Mouse (Mus musculus) cerebellum, adult 18-20 months (tissue): ENCODE data around the gene Igtp.
A peak's percentile ranks its signal among the peaks of the same experiment; 100 is the strongest.
"Not testable (repeated sequence)": the region's sequence is repeated elsewhere in the genome, so short reads cannot be mapped to it uniquely, and the experiment has no call there.

Source experiments
- DNase-seq, 2 experiments: peaks; one replicate each; pipeline ENCODE4 v3.0.0; 2021

The Igtp gene

DNA sequence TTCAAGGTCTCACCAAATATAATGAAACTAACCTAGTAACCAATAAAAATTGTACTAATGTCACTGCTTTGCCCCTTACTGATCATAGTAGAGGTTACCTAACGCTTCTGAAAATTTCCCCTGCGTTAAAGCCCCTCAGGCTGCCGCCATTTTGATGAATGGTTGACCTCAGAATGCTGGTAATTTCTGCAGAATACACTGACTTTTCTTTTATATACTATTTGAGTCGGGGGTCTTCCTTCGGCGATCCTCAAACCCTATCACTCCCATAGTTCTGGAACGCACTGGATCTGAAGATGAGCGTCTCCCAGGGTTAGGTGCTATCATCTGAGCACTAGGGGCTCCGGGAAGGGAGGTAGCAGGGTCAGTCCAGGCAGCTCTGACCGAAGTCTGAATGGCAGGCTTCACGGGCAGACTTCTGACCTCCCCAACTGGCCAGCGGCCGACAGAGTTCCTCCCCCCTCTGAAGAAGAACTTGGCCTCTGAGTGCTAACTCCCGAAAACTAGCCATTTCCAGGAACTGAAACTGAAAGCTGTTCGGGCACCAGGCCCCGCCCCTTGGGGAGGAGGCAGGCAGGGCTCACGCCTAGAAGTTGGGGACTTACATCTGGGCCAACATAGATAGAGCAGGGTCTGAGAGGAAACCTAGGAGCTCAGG lies 15.2 kb downstream of the Igtp start:
- peak in 1 of 2 experiments; percentile 15 for DNase-seq

DNA sequence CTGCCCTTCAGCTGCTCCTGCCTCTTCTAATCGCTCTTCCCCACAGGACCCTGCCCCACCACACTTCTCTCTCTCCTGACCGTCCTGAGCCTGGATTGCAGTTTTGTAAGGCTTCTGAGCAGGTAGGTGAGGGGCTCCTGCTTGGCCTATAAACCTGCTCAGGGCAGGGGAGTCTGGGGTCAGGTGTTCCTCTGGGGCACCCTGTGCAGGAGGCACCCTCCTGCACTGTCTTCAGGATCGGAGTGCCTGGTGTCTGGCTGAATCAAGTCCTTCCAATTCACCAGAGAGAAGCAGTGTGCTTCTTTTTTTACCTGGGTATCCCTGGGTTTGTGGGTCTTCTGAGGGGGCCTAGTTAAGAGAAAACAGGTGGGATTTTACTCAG lies 15.7 kb downstream of the Igtp start:
- not testable (repeated sequence) for DNase-seq

DNA sequence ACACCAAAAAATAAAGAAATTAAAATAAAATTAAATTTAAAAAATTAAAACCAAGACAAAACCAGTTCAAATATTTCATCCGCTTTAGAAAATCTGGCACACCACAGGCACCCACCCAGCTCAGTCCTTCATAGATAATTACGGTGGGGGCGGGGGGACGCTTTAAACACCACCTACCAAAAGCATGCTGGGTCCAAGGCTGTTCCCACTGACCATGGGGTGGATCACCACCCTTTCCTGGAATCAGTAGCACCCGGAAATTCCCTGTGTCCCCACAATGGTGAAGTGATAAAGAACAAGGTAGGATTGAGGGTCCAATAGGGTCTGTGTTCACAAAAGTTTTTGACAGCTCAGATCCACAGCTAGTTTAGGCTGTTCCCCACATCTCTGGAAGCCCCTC lies 16.5 kb downstream of the Igtp start:
- DNase-seq = no peak

- no peak for DNase-seq
Observed at GRCm38 (mm10) chr11:58216823-58217222, 17.5 kb downstream of the Igtp start.

DNA sequence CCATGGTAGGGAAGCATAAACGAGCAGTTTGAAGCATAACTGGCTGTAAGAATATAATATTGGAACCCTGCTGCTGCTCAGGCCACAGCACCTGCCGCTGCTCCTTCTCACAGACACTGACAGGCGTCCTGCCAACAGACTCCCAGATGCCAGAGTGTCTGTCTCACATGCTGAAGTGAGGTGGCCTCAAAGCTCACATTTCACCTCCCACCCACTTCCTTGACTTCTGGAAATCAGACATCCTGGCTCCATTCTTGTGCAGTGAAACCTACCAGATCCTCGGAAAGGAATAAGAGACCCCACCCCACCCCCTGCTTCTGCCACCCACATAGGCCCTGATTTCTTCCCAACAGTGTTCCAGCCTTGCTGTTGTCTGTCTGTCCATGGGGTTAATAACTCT lies 24.4 kb downstream of the Igtp start:
- peak in 1 of 2 experiments; percentile 10 for DNase-seq

DNA sequence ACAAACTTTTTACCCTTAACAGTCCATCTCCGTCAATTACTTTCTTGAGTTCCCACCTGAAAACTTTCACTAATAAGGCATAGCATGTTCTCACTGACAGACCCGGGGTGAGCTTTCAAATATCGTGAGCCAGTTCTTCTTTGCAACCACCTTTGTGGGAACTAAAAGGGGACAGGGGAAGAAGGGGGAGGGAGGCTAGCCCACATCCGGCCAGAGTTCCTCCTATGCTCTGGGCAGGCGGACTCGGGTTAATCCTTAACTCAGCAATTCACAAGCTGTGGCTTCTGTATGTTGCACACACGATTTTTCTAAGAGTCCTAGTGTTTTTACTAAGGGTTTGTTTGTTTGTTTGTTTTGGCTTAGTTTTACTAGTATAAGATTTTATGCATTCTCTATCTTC lies 25.0 kb downstream of the Igtp start:
- no peak for DNase-seq

DNA sequence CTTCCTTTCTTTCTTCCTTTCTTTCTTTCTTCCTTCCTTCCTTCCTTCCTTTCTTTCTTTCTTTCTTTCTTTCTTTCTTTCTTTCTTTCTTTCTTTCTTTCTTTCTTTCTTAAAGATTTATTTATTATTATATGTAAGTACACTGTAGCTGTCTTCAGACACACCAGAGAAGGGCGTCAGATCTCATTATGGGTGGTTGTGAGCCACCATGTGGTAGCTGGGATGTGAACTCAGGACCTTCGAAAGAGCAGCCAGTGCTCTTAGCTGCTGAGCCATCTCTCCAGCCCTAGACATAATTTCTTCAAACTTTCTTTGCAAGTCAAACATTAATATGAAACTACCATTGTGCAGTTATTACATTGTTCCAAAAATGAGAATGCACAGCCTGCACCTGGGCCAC lies 25.5 kb downstream of the Igtp start:
- DNase-seq = not testable (repeated sequence)

- DNase-seq = peak; percentile 57 to 73
Observed at GRCm38 (mm10) chr11:58225655-58226054, 26.3 kb downstream of the Igtp start.

- no peak for DNase-seq
Observed at GRCm38 (mm10) chr11:58226425-58226824, 27.1 kb downstream of the Igtp start.

GRCm38 (mm10) chr11:58228021-58228420 lies 28.7 kb downstream of the Igtp start:
- not testable (repeated sequence) for DNase-seq

GRCm38 (mm10) chr11:58230396-58230910 lies 31.1 kb downstream of the Igtp start:
- no peak for DNase-seq

- DNase-seq = no peak
Observed at GRCm38 (mm10) chr11:58231156-58231555, 31.8 kb downstream of the Igtp start.

- DNase-seq = not testable (repeated sequence)
Observed at GRCm38 (mm10) chr11:58234551-58234950, 35.2 kb downstream of the Igtp start.

DNA sequence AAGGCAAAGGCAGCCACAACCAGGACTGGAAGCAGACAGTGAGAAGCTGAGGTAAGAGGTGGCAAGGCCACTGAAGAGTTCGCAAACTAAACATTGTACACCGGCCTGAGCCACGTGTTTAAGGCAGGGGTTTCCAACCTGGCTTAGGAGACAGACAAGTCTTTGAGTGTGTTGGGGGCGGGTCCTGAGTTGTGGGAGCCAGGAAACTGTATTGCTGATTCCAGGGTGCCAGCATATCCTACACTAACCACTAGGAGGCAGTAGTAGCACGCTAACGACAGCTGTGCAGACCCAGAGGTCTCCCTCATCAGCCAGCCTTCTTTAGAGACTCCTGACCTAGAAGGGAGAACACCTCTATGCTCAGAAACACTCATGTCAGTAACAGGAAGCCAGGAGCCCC lies 35.8 kb downstream of the Igtp start:
- no peak for DNase-seq

DNA sequence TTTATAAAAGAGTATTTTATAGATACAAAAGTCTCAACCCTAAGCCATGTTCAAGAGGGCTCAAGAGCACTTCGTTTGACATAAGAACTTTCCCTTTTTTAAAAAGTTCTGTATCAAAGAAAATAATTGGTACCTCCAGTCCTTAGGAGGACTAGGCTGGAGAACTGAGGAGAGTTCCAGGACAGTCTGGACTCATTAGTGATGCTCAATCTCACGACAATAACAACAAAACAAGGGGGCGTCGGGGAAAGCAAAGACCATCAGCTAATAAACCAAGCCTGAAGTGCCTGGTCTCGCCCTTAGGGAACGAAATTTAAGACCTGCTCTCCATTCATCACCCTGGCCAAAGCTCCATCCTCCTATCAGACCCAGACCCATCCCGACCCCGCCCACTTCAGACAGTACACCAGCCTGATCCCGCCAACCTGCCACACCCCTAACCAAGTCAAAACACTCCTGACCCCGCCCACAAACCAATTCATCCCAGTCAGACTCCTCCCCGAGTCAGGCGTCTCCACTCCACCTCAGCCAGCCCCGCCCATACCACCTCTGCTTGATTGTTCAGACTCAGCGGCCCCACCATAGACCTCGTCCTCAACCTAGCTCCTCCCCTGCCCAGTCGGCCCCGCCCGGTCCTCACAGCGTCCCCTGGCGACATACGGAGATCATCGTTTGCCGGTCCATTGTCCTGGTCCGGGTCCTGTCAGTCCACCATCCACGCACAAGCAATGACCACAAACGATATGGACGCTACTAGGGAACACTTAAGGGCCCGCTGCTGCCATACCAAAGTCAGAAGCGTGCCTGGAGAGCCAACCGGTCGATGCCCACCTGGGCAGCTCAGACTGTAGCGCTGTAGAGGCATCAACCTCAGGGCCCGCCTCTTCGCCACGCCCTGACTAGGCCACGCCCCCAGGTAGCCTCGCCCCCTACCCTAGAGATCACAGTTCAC lies 39.8 kb downstream of the Igtp start:
- no peak for DNase-seq

- no peak for DNase-seq
Observed at GRCm38 (mm10) chr11:58247294-58247693, 47.9 kb downstream of the Igtp start.

DNA sequence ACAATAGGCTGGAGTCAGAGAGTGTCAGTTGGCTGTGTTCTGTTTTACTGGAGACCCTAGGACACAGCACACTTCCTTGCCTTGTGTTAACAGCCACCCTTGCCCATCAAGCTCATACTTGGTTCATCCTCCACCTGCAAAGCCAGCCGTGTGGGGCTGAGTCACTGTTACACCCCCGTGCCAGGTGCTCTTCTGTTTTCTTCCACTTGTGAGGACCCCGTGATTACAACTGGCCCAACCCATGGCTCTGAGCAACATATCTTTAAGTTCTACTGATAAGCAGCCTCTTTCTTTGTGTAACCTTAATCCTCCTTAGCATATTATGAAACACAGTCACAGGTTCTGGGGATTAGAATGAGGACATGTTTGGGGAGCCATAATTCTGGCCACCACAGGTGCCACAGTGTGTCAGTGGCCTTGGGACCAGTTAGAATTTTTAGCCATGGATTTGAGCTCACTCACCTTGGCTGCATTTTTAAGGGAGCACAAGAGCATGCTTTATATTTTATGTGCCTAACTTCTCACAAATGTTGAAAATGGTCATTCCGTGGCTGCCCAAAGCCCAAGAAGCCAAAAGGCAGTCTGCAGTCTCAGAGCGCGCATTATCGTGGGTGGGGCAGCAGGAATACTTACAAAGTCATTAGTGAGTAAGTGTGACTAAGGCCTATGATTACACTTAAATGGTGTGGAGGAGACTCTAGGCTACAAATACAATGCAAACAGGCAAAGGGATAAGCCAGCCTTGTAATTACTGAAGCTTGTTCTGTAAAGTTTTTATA lies 50.0 kb downstream of the Igtp start:
- DNase-seq = no peak

DNA sequence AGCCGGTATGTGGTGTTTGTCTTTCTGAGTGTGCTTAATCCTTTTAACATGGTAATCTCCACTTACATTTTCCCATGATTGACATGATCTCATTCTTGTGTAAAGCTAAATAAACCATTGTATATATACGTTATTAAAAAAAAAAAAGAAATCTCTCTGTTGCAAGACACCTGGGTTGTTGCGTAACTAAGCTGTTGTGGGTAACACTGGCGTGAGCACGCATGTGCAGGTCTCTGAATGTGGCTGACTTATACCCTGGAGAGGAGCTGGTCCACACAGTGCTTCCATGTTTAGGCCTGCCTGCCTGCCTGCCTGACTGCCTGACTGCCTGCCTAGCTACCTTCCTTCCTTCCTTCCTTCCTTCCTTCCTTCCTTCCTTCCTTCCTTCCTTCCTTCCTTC lies 51.2 kb downstream of the Igtp start:
- no peak for DNase-seq

- no peak for DNase-seq
Observed at GRCm38 (mm10) chr11:58254411-58254810, 55.1 kb downstream of the Igtp start.
